Mouse (Mus musculus): Measurements from ENCODE around the gene Zfp978.
"Not testable (repeated sequence)": the region's sequence is repeated elsewhere in the genome, so short reads cannot be mapped to it uniquely, and the experiment has no call there.

DNA sequence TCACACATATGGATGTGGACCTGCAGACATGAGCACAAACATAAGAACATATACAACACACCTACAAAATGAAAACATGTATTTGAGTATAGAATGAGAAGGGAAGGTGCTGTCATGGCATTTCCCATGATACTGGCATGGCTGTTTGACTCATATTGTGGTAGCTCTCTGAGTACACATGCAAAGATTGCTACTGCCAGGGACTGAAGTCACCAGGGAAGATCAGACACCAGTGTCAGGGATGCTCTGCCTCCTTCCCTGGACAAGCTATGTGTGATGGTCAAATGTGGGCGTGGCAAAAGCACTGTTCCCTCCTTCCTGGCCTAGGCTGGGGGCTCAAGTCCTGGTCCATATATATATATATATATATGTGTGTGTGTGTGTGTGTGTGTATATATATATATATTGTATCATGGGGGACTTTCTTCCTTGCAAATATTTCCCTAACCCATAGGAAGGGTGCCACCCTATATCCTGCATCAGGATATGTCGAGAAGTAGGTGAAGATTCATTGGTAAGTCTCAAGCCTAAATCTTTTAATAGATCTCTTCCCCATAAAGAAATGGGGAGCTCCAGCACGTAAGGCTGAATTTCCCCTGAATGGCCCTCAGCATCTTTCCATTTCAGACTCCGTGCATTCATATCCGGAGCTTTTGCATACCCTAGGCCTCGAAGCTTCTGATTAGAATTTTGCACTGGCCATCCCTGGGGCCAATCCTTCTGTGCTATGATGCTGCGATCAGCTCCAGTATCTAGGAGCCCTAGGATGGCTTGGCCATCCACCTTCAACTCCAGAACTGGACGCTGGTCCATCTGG lies 39.1 kb downstream of the Zfp978 start:
- TF ChIP-seq CTCF (IDR thresholded peaks at IDR 0.05; ENCODE audit: low read depth, low read length); POLR2A (IDR thresholded peaks at IDR 0.05; ENCODE audit: extremely low read depth, insufficient read depth, low read length): not testable (repeated sequence)
